Mouse (Mus musculus): ENCODE data around the gene Card19. TPM values are rescaled to one million over a fixed set of nuclear protein-coding genes. Genes with fewer than 3 reads are reported as not detected.
A peak's percentile ranks its signal among the peaks of the same experiment; 100 is the strongest.

Card19 gene
- total RNA-seq, 2 experiments from 2014 or later = 9.9 to 14.1 TPM

DNA sequence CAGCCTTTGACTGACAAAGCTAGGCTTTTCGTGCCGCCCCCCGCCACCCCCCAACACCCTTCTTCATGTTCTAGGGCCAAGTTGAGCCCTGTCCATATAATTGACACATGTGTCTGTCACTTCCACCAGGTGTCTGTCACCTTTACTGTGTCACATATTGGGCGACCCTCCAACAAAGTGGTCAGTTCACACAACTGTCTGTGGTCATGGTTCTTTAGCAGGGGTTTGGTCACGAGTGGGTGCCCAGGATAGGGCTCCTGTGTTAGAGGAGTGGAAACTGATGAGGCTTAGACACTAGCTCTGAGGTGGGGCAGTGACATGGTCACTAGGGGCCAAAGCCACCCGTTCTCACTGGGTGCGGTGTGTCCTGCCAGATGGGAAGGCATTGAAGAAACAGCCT is 15.9 kb downstream of the Card19 start:
- intact Hi-C loops (cut with DNase I) = no loop called here

DNA sequence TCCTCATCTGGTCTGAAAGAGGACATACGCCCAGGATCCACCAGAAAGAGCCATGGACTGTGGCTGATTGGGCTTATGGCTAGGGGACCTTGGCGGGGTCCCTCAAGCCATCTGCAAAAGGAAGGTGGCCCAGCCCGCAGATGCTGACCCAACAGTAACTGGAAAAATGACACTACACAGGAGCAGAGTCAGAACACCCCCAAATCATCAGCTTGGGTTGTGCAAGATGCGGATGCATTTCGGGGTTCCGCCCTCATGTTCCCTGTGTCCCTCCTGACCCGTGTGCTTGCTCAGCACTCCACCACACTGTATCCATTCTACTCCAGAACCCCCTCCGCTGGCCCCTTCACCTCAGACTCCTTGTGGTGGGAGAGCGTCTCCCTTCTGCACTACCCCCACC is 17.1 kb downstream of the Card19 start:
- intact Hi-C loops (cut with DNase I) = no loop called here

More for the DNA sequence above, 15.9 kb downstream of the Card19 start:
- DNase-seq (ENCODE audit: low spot score in 2 of 2) = no peak

GRCm38 (mm10) chr13:49196766-49197165 is 19.1 kb downstream of the Card19 start:
- DNase-seq (ENCODE audit: low spot score in 2 of 2) = peak; percentile 54 to 67
- intact Hi-C loops (cut with DNase I) = no loop called here

More for the DNA sequence above, 17.1 kb downstream of the Card19 start:
- DNase-seq (ENCODE audit: low spot score in 2 of 2) = no peak

- no peak for DNase-seq (ENCODE audit: low spot score in 2 of 2)
- intact Hi-C loops (cut with DNase I) = no loop called here
These were observed 19.6 kb downstream of the Card19 start for GRCm38 (mm10) chr13:49196211-49196610.

- DNase-seq (ENCODE audit: low spot score in 2 of 2) = no peak
- intact Hi-C loops (cut with DNase I) = no loop called here
These were observed 20.2 kb downstream of the Card19 start for GRCm38 (mm10) chr13:49195651-49196050.

DNA sequence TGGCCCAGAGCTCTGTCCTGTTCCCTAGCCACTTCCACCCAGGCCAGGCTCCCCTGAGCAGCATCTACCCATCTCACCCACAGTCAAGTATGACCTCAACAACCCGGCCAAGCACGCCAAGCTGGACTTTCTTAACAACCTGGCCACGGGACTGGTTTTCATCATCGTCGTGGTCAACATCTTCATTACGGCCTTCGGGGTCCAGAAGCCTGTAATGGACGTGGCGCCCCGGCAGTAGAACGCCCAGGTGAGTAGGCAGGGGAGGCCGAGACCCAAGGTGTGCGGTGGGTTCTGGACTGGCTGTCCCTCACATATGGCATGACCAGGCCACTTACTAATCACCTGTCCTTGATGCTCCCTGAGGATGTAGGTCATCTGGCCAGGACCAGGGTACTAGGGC is 21.0 kb downstream of the Card19 start:
- DNase-seq (ENCODE audit: low spot score in 2 of 2) = no peak

GRCm38 (mm10) chr13:49193650-49194049 is 22.2 kb downstream of the Card19 start:
- no peak for DNase-seq (ENCODE audit: low spot score in 2 of 2)
- intact Hi-C loops (cut with DNase I) = no loop called here

More for the DNA sequence above, 21.0 kb downstream of the Card19 start:
- intact Hi-C loops (cut with DNase I) = no loop called here

DNA sequence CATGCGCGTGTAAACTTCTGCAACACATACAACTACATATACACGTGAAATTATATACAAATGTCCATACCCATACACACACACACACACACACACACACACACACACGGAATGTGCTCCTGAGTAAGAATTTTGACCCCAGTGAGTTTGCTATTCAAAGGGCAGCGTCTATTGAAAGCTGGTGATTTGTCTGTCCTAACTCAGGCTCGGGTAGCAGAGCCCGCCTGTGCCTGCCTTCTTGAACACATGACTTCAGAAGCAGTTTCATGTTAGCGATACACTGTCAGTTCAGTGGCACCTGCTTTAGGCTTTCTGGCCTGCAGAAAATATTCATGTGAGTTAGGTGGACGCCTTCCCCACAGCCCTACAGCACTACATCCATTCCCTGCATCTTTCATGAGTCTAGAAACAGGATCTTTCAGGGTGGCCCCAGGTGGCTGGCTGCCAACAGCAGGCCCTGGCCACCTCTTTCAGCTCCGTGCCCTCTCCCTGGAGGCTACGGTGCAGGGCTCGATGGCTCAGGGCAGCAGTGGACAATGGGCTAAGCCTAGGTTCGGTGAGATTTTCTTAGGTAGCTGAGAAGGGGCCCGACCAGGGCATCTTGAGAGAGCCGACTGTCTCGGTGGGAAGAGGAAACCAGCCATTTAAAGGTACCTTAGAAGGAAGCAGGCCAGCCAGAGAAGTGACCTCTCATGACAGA is 23.5 kb downstream of the Card19 start:
- intact Hi-C loops (cut with DNase I) = no loop called here
- no peak for DNase-seq (ENCODE audit: low spot score in 2 of 2)

DNA sequence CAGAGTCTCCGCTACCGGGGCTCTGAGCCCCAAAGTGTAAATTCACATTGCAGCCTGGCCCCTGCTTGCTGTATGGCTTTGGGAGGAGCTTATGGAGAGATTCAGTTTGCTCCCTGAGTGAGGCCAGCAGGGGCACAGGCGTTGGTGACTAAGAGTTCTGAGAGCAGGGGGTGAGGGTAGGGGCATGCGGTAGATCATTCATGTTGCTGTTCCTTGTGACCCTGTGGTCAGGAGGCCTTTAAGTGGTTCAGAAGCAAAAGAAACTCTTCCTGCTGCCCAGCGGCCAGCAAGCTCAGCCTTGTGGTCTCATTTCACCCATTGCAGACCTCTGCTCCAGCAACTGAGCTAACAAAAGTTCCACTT is 24.2 kb downstream of the Card19 start:
- no peak for DNase-seq (ENCODE audit: low spot score in 2 of 2)

GRCm38 (mm10) chr13:49190876-49191672 is 24.8 kb downstream of the Card19 start:
- DNase-seq (ENCODE audit: low spot score in 2 of 2) = no peak
- intact Hi-C loops (cut with DNase I) = no loop called here

More for the DNA sequence above, 24.2 kb downstream of the Card19 start:
- intact Hi-C loops (cut with DNase I) = no loop called here

GRCm38 (mm10) chr13:49189970-49190870 is 25.6 kb downstream of the Card19 start:
- intact Hi-C loops (cut with DNase I) = no loop called here
- DNase-seq (ENCODE audit: low spot score in 2 of 2) = no peak

DNA sequence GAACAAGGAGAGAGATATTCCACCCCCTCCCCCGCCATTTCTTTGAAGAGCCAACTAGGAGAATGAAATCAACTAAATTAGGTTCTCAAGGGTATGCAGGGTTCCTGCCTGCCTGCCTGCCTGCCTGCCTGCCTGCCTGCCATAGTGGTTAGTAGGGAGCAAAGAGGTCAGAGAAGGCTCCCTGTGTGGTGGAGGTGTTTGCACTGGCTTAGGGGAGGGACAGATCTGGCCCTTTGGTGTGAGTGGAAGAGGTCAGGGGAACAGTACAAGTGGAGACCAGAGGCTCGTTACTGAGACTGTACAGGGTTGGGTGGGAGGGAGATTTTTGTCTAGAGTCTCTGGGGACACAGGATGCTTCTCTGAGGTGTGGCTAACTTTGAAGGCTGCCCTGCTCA is 26.9 kb downstream of the Card19 start:
- intact Hi-C loops (cut with DNase I) = no loop called here

DNA sequence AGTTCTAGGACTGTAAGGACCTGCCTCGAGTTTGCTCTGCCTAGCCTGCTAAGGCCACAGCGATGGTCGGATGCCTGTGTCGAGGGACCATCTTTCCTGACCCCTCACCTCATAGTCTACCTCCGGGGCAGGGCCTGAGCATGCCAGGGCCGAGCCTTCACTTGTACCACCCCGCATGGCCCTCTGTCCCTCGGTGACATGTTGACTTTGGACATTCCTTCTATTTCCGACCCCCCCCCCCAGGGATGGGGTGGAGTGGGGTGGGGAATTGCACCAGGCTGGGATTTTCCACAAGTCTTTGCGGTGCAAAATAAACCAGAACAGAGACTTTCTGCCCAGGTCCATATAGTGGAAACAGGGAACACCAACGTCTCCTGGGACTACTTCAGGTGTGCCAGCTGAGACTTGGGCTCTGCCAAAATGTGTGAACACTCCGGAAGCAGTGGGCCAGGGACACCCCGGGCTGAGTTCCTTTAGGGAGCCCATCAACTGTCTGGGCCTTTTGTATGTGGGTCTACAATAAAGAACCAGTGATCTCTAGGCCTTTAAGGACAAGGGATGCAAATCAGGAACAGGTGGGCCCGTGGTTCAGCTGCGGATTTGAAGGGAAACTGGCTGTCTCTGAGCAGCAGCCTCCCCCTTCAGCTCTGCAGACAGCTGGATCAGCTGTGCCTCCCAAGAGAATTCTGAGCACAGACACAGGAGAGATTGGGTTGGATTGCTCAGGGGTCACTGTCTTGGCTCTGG is 27.4 kb downstream of the Card19 start:
- intact Hi-C loops (cut with DNase I) = no loop called here
- DNase-seq (ENCODE audit: low spot score in 2 of 2) = peak in 1 of 2 experiments; percentile 27

More for the DNA sequence above, 26.9 kb downstream of the Card19 start:
- DNase-seq (ENCODE audit: low spot score in 2 of 2) = no peak

DNA sequence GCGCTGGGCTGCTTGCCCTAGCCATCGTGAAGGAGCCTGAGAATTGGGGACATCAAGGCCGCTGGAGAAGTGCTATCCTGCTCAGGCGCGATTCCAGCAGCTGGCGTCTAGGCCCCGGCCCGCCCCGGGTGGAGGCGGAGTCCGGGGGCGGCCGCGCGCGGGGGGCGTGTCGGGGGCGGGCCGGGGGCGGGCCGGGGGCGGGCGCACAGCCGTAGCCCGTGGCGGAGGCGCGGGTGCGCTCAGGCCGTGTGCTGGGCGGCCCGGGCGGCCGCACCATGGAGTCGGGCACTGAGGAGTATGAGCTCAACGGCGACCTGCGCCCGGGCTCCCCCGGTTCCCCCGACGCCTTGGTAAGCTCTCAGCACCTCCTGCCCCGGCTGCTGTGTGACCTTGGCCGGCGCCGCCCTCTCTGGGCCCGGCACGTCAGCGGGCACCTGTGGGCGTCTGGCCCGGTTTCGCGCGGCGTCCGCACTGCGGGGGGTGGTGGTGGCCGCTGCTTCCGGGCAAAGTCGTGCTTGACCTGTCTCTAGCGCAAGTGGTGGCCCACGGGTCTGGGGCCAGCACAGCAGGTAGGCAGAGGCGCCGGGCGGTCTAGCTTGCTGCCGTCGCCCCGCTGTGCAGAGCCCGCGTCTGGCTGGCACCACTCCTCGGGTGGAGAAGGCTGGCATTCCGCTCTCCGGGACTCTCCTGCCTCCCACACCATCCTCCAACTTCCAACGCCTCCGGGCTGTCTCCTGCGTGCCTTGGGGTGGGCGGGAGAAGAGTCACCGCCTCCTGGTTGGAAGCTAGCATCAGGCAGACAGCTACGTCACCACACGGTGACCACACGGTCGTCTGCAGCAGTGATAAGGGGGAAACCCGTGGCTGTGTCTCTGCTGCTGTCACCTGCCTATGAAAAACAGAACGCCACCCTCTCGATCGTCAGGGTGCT is 28.3 kb downstream of the Card19 start, which contains the start of gene Ninj1:
Ninj1 (plus strand) TSS at position 198 of the 931 bp plus-strand sequence.
- DNase-seq (ENCODE audit: low spot score in 2 of 2) = peak; percentile 74 to 87
- intact Hi-C loops (cut with DNase I) = no loop called here

GRCm38 (mm10) chr13:49186798-49187287 is 29.0 kb downstream of the Card19 start:
- no peak for DNase-seq (ENCODE audit: low spot score in 2 of 2)
- intact Hi-C loops (cut with DNase I) = no loop called here

DNA sequence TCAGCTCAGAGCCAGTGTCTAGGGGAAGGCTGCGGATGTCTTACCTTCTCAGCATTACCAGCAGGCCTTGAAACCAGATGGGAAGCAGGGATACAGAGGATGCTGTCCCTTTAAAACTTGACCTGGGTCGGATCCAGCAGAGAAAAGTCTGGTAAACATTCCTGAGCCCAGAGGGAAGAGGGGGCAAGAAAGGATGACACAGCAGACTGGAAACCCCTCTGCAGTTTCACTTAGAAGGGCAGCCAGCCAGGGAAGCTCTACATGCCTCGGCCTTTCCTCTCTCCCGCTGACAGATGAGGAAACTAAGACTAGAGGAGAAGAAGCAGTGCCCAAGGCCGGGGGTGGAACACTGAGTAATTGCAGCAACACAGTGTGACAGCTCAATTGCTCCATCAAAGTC is 32.2 kb downstream of the Card19 start:
- DNase-seq (ENCODE audit: low spot score in 2 of 2) = no peak
- intact Hi-C loops (cut with DNase I) = no loop called here

GRCm38 (mm10) chr13:49183161-49183560 is 32.7 kb downstream of the Card19 start:
- no peak for DNase-seq (ENCODE audit: low spot score in 2 of 2)
- intact Hi-C loops (cut with DNase I) = no loop called here

All from left cerebral cortex, postnatal 14 days (tissue).